Mouse (Mus musculus) thymus, postnatal 25 days (tissue): ENCODE data around the gene Hnrnpa0.
"Not testable (repeated sequence)": the region's sequence is repeated elsewhere in the genome, so short reads cannot be mapped to it uniquely, and the experiment has no call there.

ENCODE experiments used
- DNase-seq: peaks from one replicate; pipeline ENCODE4 v3.0.0; 2022

Gene Hnrnpa0

DNA sequence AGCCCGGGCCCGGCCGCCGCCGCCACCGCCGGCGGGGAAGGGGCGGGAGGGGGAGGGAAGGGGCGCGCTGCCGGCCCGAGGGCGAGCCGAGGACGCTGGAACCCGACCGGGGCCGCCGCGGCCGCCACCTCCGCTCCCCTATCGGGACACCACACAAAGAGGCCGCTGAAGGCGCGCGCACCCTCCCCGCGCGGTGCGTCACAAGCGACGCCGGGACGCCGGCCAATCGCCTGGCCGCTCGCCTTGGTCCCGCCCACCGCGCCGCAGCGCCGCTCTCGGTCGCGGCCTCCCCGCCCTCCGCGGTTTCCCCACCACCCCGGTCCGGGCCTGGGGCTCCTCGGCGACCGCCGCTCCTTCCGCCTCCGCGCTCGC is at the start of gene Hnrnpa0:
TSS of gene Hnrnpa0 (minus strand) at position 161 of the 372 bp plus-strand sequence.
- peak; percentile 95 for DNase-seq

- peak; percentile 95 for DNase-seq
Observed at GRCm38 (mm10) chr13:58177511-58178208, 49.3 kb upstream of the Hnrnpa0 start.

DNA sequence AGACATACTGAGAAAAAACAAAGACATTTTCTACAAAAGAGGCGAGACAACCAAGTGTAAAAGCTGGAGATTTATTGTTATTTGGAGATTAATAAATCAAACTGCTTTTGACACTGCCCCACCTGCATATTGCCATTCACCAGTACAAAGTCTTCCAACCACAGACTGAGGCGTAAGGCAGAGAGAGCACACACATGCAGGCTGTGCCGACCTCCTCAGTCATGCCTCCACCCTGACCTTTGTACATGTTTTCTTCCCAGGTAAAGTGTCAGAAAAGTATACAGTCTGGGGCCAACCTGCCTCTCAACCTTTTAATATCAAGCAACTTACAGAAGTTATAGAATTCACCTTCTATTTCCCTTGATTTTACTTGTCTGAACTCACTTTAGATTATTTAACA is 47.7 kb upstream of the Hnrnpa0 start:
- no peak for DNase-seq

- DNase-seq: no peak
Observed at GRCm38 (mm10) chr13:58168119-58168518, 39.8 kb upstream of the Hnrnpa0 start.

GRCm38 (mm10) chr13:58163343-58163742 is 35.0 kb upstream of the Hnrnpa0 start:
- DNase-seq: no peak

GRCm38 (mm10) chr13:58160761-58161160 is 32.4 kb upstream of the Hnrnpa0 start:
- DNase-seq: no peak

DNA sequence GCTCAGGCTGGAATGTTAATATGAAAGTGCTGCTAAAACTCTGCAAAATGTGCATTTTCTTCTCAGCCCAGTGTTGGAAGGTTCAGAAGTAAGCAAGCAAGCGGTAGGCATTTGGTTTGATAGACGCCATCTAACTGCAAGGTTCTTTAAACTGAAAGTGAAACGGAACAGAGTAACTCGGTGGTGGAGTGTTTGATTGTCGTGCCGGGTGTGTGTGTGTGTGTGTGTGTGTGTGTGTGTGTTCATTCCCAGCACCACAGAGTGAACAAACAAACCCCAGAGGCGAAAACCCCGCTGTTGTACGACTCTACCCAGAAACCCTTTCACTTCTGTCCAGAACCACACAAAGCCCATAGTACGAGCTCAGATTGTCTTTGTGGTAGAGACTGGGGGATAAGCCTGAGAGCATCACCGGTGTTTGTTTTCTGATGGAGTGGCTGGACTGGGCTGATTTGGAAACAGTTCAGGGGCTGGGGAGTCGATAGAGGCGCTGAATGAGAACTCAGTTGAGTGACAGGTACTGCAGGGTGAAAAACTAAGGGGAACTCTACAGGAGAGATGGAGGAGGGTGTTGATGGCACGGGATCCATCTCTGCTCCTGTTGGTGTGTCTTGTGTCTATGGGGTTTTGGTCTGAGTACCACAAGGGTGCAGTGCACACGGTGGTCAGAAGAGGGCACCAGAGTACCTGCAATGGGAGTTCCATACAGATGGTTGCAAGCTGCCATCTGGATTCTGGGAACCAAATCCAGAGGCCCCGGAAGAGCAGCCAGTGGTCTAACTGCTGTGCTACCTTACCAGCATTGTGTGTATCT is 29.9 kb upstream of the Hnrnpa0 start:
- peak; percentile 89 for DNase-seq

DNA sequence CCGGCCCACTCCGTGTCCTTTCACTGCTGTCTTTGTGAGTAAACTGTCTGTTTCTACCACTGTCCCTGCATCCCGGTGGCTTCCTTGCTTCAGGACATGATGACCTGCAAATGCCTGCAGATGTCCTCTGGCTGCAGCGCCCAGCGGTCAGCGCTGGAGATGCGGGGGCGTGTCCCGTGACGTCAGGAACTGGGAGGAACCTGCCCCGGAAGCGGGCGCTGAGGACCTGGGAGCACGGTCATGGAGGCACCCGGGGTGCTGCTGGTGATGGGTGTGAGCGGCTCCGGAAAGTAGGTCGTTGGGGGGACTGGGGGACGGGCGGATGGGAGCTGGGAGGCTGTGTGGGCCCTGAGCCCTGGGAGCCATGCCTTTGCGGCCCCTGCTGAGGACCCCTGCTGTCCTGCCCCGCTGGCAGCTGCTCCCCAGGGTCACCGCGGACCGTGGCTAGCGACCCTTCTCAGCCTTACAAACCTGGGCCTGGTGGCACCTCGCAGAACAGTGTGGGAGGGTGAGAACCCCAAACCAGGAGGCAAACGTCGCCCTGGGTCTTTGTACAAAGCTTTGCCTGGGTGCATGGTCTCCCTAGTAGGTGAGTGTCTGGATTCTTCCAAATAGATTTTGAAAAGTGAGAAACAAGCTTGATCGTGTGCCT is 29.2 kb upstream of the Hnrnpa0 start, which contains the start of gene Idnk:
TSS of gene Idnk (plus strand) at position 203 of the 652 bp plus-strand sequence.
- peak; percentile 87 for DNase-seq

DNA sequence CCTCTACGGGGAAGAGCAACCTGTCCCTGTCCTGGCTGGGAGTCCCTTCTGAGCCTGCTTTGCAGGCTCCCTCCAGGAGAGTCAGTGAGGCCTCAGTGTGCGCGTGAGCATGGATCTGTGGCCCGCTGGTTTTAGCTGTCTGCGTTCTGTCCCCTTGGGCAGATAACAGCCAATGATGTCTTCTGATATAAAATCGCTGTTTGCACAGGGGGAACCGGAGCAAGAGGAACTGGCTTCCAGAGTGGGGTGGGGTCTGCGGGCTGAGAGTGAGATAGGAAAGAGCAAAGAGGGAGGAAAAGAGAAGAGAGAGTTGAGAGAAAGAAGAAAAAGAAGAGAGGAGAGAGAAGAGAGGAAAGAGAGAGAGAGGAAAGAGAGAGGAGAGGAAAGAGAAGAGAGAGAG is 28.7 kb upstream of the Hnrnpa0 start:
- peak; percentile 11 for DNase-seq

- peak; percentile 30 for DNase-seq
Observed at GRCm38 (mm10) chr13:58156031-58156430, 27.7 kb upstream of the Hnrnpa0 start.

- DNase-seq: no peak
Observed at GRCm38 (mm10) chr13:58150442-58150841, 22.1 kb upstream of the Hnrnpa0 start.

DNA sequence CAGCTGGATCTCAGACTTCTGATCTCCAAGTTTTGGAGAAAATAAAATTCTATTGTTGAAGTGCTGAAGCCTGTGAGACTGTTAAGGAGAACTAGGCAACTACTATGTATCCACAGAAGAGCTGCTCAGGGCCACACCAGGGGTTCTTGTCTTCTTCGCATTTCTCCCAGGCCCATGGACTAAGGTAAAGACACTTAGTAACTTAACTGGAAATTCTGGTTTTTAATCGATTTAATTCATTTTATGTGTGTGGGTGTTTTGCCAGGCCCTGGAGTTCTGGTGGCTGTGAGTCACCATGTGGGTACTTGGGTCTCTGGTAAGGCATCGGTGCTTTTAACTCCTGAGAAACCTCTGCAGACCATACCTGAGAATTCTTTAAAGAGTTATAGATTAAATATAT is 21.3 kb upstream of the Hnrnpa0 start:
- no peak for DNase-seq

DNA sequence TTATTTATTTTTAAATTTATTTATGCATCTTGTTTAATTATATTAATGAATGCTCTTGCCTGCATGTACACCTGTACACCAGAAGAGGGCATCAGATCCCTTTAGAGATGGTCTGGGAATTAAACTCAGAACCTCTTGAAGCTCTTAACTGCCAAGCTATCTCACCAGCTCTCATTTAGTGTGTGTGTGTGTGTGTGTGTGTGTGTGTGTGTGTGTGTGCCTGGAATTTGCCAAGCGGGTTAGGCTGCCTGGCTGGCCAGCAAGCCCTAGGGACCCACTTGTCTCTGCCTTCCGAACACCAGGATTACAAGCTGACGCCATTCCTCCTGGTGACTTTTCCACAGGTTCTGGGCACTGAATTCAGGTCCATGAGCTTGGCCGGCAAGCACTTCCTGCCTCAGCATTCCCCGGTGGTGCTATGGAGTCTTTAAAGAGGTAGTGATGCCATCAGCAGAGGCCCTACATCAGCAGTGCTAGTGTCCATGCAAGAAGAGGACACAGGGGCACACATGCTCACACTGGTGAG is 20.7 kb upstream of the Hnrnpa0 start:
- DNase-seq: no peak

DNA sequence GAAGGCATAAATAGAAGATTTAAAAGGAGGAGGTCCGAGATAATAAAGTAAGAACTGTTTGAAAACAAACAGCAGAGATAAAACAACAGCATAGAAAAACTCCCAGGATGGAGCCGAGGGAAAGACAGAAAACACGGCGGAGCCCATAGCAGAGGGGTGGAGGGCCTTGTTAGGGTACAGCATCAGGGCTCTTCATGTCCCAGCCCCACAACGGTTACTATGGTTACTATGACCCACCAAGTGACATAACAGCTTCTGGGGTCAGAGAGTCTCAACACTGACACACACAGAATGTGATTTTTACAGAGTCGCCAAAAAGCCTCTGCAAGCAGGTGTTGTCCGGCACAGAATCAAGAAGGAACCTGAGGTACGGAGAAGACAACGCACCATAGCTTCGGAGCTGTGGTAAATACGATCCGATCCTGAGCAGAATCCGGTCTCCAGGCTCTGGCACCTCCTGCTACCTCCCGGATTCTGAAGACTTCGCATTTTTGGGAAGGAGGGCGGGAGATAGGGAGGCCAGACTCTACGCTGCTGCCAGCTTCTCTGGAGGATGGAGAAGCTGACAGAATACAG is 20.0 kb upstream of the Hnrnpa0 start:
- DNase-seq: peak; percentile 43

- DNase-seq: no peak
Observed at GRCm38 (mm10) chr13:58147760-58148159, 19.4 kb upstream of the Hnrnpa0 start.

DNA sequence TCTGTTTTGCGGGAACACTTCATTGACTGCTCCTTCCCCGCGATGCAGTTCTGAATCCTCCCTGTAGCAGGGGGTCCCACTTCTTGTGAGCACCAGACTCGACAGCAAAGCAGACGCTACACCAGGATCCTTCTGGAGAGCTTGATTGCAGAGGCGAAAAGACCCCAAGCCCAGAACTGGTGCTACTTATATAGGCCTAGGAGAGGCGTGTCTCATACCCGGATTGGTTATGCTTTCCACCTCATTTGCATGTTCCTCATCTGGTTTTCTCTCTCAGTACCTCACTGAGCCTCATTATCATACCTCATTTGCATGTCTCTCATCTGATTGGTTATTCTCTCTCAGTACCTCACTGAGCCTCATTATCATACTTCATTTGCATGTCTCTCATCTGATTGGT is 18.2 kb upstream of the Hnrnpa0 start:
- DNase-seq: not testable (repeated sequence)

- DNase-seq: no peak
Observed at GRCm38 (mm10) chr13:58131692-58132091, 3.3 kb upstream of the Hnrnpa0 start.

DNA sequence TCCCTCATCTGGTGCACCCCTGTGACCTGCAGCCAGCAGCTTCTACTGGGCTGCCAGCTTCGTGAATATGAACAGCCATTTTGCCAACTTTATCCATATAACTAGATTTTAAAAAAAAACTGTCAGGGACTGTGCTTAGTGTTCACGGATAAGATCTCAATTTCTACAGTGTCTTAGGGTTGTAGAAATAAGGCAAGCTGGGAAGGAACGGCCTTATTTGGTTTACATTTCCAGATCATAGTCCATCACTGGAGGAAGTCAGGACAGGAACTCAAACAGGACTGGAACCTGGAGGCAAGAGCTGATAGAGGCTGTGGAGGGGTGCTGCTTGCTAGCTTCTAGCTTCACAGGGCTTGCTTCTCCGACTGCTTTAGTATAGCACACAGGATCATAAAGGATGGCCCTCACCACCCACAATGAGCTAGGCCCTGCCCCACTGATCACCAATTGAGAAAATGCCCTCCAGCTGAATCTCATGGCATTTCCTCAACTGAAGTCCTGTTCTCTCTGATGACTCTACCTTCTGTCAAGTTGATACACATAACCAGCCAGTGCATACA is 1.4 kb upstream of the Hnrnpa0 start:
- DNase-seq: peak; percentile 7

GRCm38 (mm10) chr13:58128768-58129671 is 664 bp upstream of the Hnrnpa0 start:
- DNase-seq: peak; percentile 94

GRCm38 (mm10) chr13:58127766-58128361 is 492 bp downstream of the Hnrnpa0 start:
- DNase-seq: no peak
